Mouse (Mus musculus): ENCODE results near the gene Slc7a8.

DNA sequence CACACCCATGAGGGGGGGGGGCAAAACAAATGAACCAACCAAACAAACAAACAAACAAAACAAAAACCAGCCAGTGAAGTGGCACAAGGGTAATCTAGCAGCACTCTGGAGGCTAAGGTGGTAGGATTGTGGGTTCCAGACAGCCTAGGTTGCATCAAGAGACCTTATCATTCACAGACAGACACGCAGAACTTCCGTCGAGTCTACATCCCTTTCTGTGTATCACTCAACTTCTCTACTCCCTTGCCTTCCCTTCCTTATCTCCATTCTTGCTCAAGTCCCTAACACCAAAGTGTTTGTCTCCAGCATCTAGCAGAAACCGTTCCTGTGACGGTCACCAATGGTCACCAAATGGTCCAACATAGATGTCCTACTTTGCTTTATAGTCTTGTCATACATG, 6.5 kb upstream of the Slc7a8 start:
- TF ChIP-seq GATA1 (IDR thresholded peaks at IDR 0.05; ENCODE audit: low read length) (no peak), TAL1 (IDR thresholded peaks at IDR 0.05; ENCODE audit: low read length) (no peak)

Data from erythroblast, embryonic 14.5 days (primary cell).